Mouse (Mus musculus): ENCODE results near the gene Ust. TPM values are rescaled to one million over a fixed set of nuclear protein-coding genes. Genes with fewer than 3 reads are reported as not detected.

Gene Ust
- polyA plus RNA-seq, 1 experiment from 2014 or later: 5.9 TPM

GRCm38 (mm10) chr10:8259716-8260115, 258.9 kb downstream of the Ust start:
- no peaks in the 10 kb centered on the region for H3K9me3 ChIP-seq (ENCODE audit: control insufficient read depth, low read length)
- no peak overlapping the region for H3K4me2 ChIP-seq (ENCODE audit: low read depth, severe bottlenecking)
- no peaks in the 10 kb centered on the region; the same call in 1 of the 2 replicates for H3K4me1 ChIP-seq (ENCODE audit: control insufficient read depth, insufficient read depth, low read length)
- no peak for ATAC-seq (ENCODE audit: insufficient number of reproducible peaks, low FRiP score, low TSS enrichment, low read depth)
- no peak overlapping the region for H3K9ac ChIP-seq (ENCODE audit: low read length)
- no peak overlapping the region for H3K27ac ChIP-seq (replicated peaks; ENCODE audit: low read depth, low read length)
- 30% methylated on average over 4 of the region's 4 CpGs for WGBS
- no peaks in the 10 kb centered on the region for H3K36me3 ChIP-seq (ENCODE audit: control insufficient read depth, insufficient read depth, low read length)
- H3K27me3 ChIP-seq (ENCODE audit: control insufficient read depth, insufficient read depth, low read length): no peaks in the 10 kb centered on the region
- no peak overlapping the region for H3K4me3 ChIP-seq (ENCODE audit: low read depth, low read length)
- no peak for DNase-seq (ENCODE audit: low spot score)

GRCm38 (mm10) chr10:8250005-8250404, 268.6 kb downstream of the Ust start:
- WGBS: 95% methylated on average over 3 of the region's 3 CpGs
- Histone ChIP-seq H3K36me3 (ENCODE audit: control insufficient read depth, insufficient read depth, low read length) (no peaks in the 10 kb centered on the region), H3K27ac (replicated peaks; ENCODE audit: low read depth, low read length) (no peak overlapping the region), H3K4me1 (ENCODE audit: control insufficient read depth, insufficient read depth, low read length) (no peaks in the 10 kb centered on the region), H3K9me3 (ENCODE audit: control insufficient read depth, low read length) (no peaks in the 10 kb centered on the region), H3K9ac (ENCODE audit: low read length) (no peak overlapping the region), H3K4me2 (ENCODE audit: low read depth, severe bottlenecking) (no peak overlapping the region), H3K27me3 (ENCODE audit: control insufficient read depth, insufficient read depth, low read length) (no peaks in the 10 kb centered on the region), H3K4me3 (ENCODE audit: low read depth, low read length) (no peak overlapping the region)
- ATAC-seq (ENCODE audit: insufficient number of reproducible peaks, low FRiP score, low TSS enrichment, low read depth) (no peak), DNase-seq (ENCODE audit: low spot score) (no peak)

- Histone ChIP-seq H3K36me3 (ENCODE audit: control insufficient read depth, insufficient read depth, low read length) (no peaks in the 10 kb centered on the region), H3K4me2 (ENCODE audit: low read depth, severe bottlenecking) (no peak overlapping the region), H3K9ac (ENCODE audit: low read length) (no peak overlapping the region), H3K27me3 (ENCODE audit: control insufficient read depth, insufficient read depth, low read length) (no peaks in the 10 kb centered on the region), H3K9me3 (ENCODE audit: control insufficient read depth, low read length) (no peaks in the 10 kb centered on the region), H3K4me1 (ENCODE audit: control insufficient read depth, insufficient read depth, low read length) (no peaks in the 10 kb centered on the region), H3K4me3 (ENCODE audit: low read depth, low read length) (no peak overlapping the region), H3K27ac (replicated peaks; ENCODE audit: low read depth, low read length) (no peak overlapping the region)
- ATAC-seq (ENCODE audit: insufficient number of reproducible peaks, low FRiP score, low TSS enrichment, low read depth): no peak
- DNase-seq (ENCODE audit: low spot score): peak; percentile 73
- 16% methylated on average over 4 of the region's 4 CpGs for WGBS
Measured at GRCm38 (mm10) chr10:8242336-8242735, 276.3 kb downstream of the Ust start.

- Histone ChIP-seq H3K36me3 (ENCODE audit: control insufficient read depth, insufficient read depth, low read length) (no peaks in the 10 kb centered on the region), H3K9ac (ENCODE audit: low read length) (no peak overlapping the region), H3K4me2 (ENCODE audit: low read depth, severe bottlenecking) (no peak overlapping the region), H3K4me3 (ENCODE audit: low read depth, low read length) (no peak overlapping the region), H3K4me1 (ENCODE audit: control insufficient read depth, insufficient read depth, low read length) (no peaks in the 10 kb centered on the region), H3K27ac (replicated peaks; ENCODE audit: low read depth, low read length) (no peak overlapping the region), H3K9me3 (ENCODE audit: control insufficient read depth, low read length) (no peaks in the 10 kb centered on the region), H3K27me3 (ENCODE audit: control insufficient read depth, insufficient read depth, low read length) (no peaks in the 10 kb centered on the region)
- no peak for ATAC-seq (ENCODE audit: insufficient number of reproducible peaks, low FRiP score, low TSS enrichment, low read depth)
- WGBS: 61% methylated on average over 4 of the region's 4 CpGs
- no peak for DNase-seq (ENCODE audit: low spot score)
Measured at GRCm38 (mm10) chr10:8240703-8241102, 277.9 kb downstream of the Ust start.

GRCm38 (mm10) chr10:8240242-8240641, 278.4 kb downstream of the Ust start:
- Histone ChIP-seq H3K4me1 (ENCODE audit: control insufficient read depth, insufficient read depth, low read length) (no peaks in the 10 kb centered on the region), H3K27ac (replicated peaks; ENCODE audit: low read depth, low read length) (no peak overlapping the region), H3K27me3 (ENCODE audit: control insufficient read depth, insufficient read depth, low read length) (no peaks in the 10 kb centered on the region), H3K4me2 (ENCODE audit: low read depth, severe bottlenecking) (no peak overlapping the region), H3K4me3 (ENCODE audit: low read depth, low read length) (no peak overlapping the region), H3K9ac (ENCODE audit: low read length) (no peak overlapping the region), H3K9me3 (ENCODE audit: control insufficient read depth, low read length) (no peaks in the 10 kb centered on the region), H3K36me3 (ENCODE audit: control insufficient read depth, insufficient read depth, low read length) (no peaks in the 10 kb centered on the region)
- peak; percentile 82 for DNase-seq (ENCODE audit: low spot score)
- WGBS: 11% methylated on average over 3 of the region's 3 CpGs
- no peak for ATAC-seq (ENCODE audit: insufficient number of reproducible peaks, low FRiP score, low TSS enrichment, low read depth)

GRCm38 (mm10) chr10:8236780-8237571, 281.6 kb downstream of the Ust start:
- ATAC-seq (ENCODE audit: insufficient number of reproducible peaks, low FRiP score, low TSS enrichment, low read depth) (no peak), DNase-seq (ENCODE audit: low spot score) (no peak)
- Histone ChIP-seq H3K9ac (ENCODE audit: low read length) (no peak overlapping the region), H3K27ac (replicated peaks; ENCODE audit: low read depth, low read length) (no peak overlapping the region), H3K4me2 (ENCODE audit: low read depth, severe bottlenecking) (no peak overlapping the region), H3K4me3 (ENCODE audit: low read depth, low read length) (no peak overlapping the region), H3K4me1 (ENCODE audit: control insufficient read depth, insufficient read depth, low read length) (no peaks in the 10 kb centered on the region), H3K36me3 (ENCODE audit: control insufficient read depth, insufficient read depth, low read length) (no peaks in the 10 kb centered on the region), H3K27me3 (ENCODE audit: control insufficient read depth, insufficient read depth, low read length) (no peaks in the 10 kb centered on the region), H3K9me3 (ENCODE audit: control insufficient read depth, low read length) (no peaks in the 10 kb centered on the region)
- WGBS: 86% methylated on average over 10 of the region's 10 CpGs

GRCm38 (mm10) chr10:8233148-8233901, 285.3 kb downstream of the Ust start:
- H3K27ac ChIP-seq (replicated peaks; ENCODE audit: low read depth, low read length): no peak overlapping the region
- WGBS: 82% methylated on average over 8 of the region's 8 CpGs
- ATAC-seq (ENCODE audit: insufficient number of reproducible peaks, low FRiP score, low TSS enrichment, low read depth): no peak

GRCm38 (mm10) chr10:8232535-8232934, 286.1 kb downstream of the Ust start:
- Histone ChIP-seq H3K9ac (ENCODE audit: low read length) (no peak overlapping the region), H3K4me1 (ENCODE audit: control insufficient read depth, insufficient read depth, low read length) (0 out of 2 replicates have a peak, but pooled peaks cover 4% of the 10 kb centered on the region), H3K36me3 (ENCODE audit: control insufficient read depth, insufficient read depth, low read length) (no peaks in the 10 kb centered on the region), H3K4me2 (ENCODE audit: low read depth, severe bottlenecking) (no peak overlapping the region), H3K9me3 (ENCODE audit: control insufficient read depth, low read length) (no peaks in the 10 kb centered on the region), H3K27me3 (ENCODE audit: control insufficient read depth, insufficient read depth, low read length) (no peaks in the 10 kb centered on the region), H3K4me3 (ENCODE audit: low read depth, low read length) (no peak overlapping the region), H3K27ac (replicated peaks; ENCODE audit: low read depth, low read length) (no peak overlapping the region)
- DNase-seq (ENCODE audit: low spot score): no peak
- 91% methylated on average over 6 of the region's 6 CpGs for WGBS
- ATAC-seq (ENCODE audit: insufficient number of reproducible peaks, low FRiP score, low TSS enrichment, low read depth): no peak

More at GRCm38 (mm10) chr10:8233148-8233901, 285.3 kb downstream of the Ust start:
- Histone ChIP-seq H3K4me3 (ENCODE audit: low read depth, low read length) (no peak overlapping the region), H3K36me3 (ENCODE audit: control insufficient read depth, insufficient read depth, low read length) (no peaks in the 10 kb centered on the region), H3K27me3 (ENCODE audit: control insufficient read depth, insufficient read depth, low read length) (no peaks in the 10 kb centered on the region), H3K9ac (ENCODE audit: low read length) (no peak overlapping the region), H3K9me3 (ENCODE audit: control insufficient read depth, low read length) (no peaks in the 10 kb centered on the region), H3K4me2 (ENCODE audit: low read depth, severe bottlenecking) (no peak overlapping the region), H3K4me1 (ENCODE audit: control insufficient read depth, insufficient read depth, low read length) (0 out of 2 replicates have a peak, but pooled peaks cover 2% of the 10 kb centered on the region)
- DNase-seq (ENCODE audit: low spot score): no peak

Measured in limb, embryonic 11.5 days (tissue).